Mouse (Mus musculus): Measurements from ENCODE around the gene Gpr88.

DNA sequence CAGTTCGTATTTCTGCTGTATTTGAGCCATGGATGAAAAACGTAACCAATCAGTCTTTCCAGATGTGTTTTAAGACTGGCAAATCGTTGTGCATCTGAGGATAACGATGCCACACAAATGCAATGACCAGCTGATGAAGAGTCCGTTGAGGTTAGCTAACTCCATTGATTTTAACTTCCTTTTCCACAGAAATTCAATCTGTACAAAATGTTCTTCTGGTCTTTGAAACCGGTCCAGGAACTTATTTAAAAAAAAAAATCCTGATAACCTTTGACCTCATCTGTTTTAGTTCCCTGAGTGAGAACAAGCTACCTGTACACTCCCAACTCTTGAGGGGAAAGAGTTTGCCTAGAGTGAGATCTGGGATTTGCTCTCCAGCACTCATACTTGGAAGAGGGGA is 18.4 kb upstream of the Gpr88 start:
- TF ChIP-seq CTCF (IDR thresholded peaks at IDR 0.05; ENCODE audit: borderline replicate concordance, insufficient read depth, low read length), result no peak
- TF ChIP-seq POLR2A (IDR thresholded peaks at IDR 0.05; ENCODE audit: low read depth, low read length), result no peak
